7 mouse cellular contexts compared by ENCODE assay signal in genomic region chr6:135167380-135168311, GRCm38 (mm10). TPM values are rescaled to one million over a fixed set of nuclear protein-coding genes. Genes with fewer than 3 reads are reported as not detected.
DNase-seq lines count a peak whose midpoint lies in the region; ATAC-seq and TF ChIP-seq lines count a peak whose summit lies in the region.

No protein-coding gene starts in this region.

- no peaks in the 10 kb centered on the region for H3K9me3 ChIP-seq in embryonic facial prominence, embryonic 14.5 days (ENCODE audit: control insufficient read depth, low read length)
- H3K9me3 ChIP-seq in limb, embryonic 15.5 days = no peaks in the 10 kb centered on the region
- no peaks in the 10 kb centered on the region for H3K9me3 ChIP-seq in midbrain, postnatal 0 days (ENCODE audit: low read length)

- no peaks in the 10 kb centered on the region for H3K36me3 ChIP-seq in embryonic facial prominence, embryonic 14.5 days (ENCODE audit: control insufficient read depth, insufficient read depth, low read length)
- H3K36me3 ChIP-seq in heart, adult 2 months (ENCODE audit: control insufficient read depth, insufficient read depth, low read length) = no peaks in the 10 kb centered on the region
- no peaks in the 10 kb centered on the region for H3K36me3 ChIP-seq in limb, embryonic 15.5 days
- H3K36me3 ChIP-seq in midbrain, postnatal 0 days (ENCODE audit: insufficient read depth, low read length) = no peaks in the 10 kb centered on the region

- peak overlapping the region; percentile 72 for H3K9ac ChIP-seq in embryonic facial prominence, embryonic 14.5 days (ENCODE audit: low read depth, low read length)
- H3K9ac ChIP-seq in heart, adult 2 months (ENCODE audit: low read depth, low read length) = peak overlapping the region; percentile 76
- H3K9ac ChIP-seq in limb, embryonic 15.5 days = peak overlapping the region; percentile 68
- peak overlapping the region; percentile 86 for H3K9ac ChIP-seq in midbrain, postnatal 0 days (replicated peaks; ENCODE audit: low read length, poor library complexity, severe bottlenecking)

- H3K79me2 ChIP-seq in heart, adult 2 months (replicated peaks; ENCODE audit: control insufficient read depth, insufficient read depth, low read length) = no peaks in the 10 kb centered on the region

- H3K4me2 ChIP-seq in embryonic facial prominence, embryonic 14.5 days (ENCODE audit: low read depth, low read length) = peak overlapping the region; percentile 86
- H3K4me2 ChIP-seq in limb, embryonic 15.5 days = peak overlapping the region; percentile 91
- peak overlapping the region; percentile 68 for H3K4me2 ChIP-seq in midbrain, postnatal 0 days (ENCODE audit: low read depth, low read length, poor library complexity, severe bottlenecking)

- no peak for TF ChIP-seq CTCF in heart, adult 2 months (IDR thresholded peaks at IDR 0.05)
- no peak for TF ChIP-seq CTCF in midbrain, postnatal 0 days (IDR thresholded peaks at IDR 0.05)

- intact Hi-C loops in heart, adult 2 months (cut with DNase I) = loop anchor here (2.0 kb wide), 1 partner anchor 19 kb away; no protein-coding TSS in a partner anchor

- TF ChIP-seq POLR2A in heart, adult 2 months (IDR thresholded peaks at IDR 0.05; ENCODE audit: insufficient read depth, low read depth, low read length) = peak; percentile 78

- DNase-seq in brain, adult 2 months (ENCODE audit: low read depth, low spot score) = peak; percentile 85
- DNase-seq in embryonic facial prominence, embryonic 14.5 days (ENCODE audit: low spot score) = peak; percentile 89
- DNase-seq in heart, adult 2 months = peak; percentile 90 to 92
- DNase-seq in kidney, adult 9 months = peak; percentile 93
- peak; percentile 78 for DNase-seq in midbrain, postnatal 0 days (ENCODE audit: low spot score)
- peak; percentile 78 to 87 for DNase-seq in spleen, postnatal 36 days (ENCODE audit: low spot score in 2 of 2)

- peak overlapping the region; percentile 65 for H3K4me3 ChIP-seq in embryonic facial prominence, embryonic 14.5 days (ENCODE audit: low read depth, low read length)
- peak overlapping the region; percentile 69 for H3K4me3 ChIP-seq in heart, adult 2 months
- H3K4me3 ChIP-seq in limb, embryonic 15.5 days = peak overlapping the region; percentile 67
- peak overlapping the region; percentile 45 for H3K4me3 ChIP-seq in midbrain, postnatal 0 days (ENCODE audit: low read depth, low read length)

- 0 out of 2 replicates have a peak, but pooled peaks have one; percentile 14 for TF ChIP-seq EP300 in heart, adult 2 months (IDR thresholded peaks at IDR 0.05; ENCODE audit: insufficient read depth, low read depth, low read length)

- peak overlapping the region; percentile 45; the same call in 1 of the 2 replicates for H3K27ac ChIP-seq in embryonic facial prominence, embryonic 14.5 days (replicated peaks; ENCODE audit: low read depth, low read length)
- H3K27ac ChIP-seq in heart, adult 2 months = peak overlapping the region; percentile 88
- H3K27ac ChIP-seq in limb, embryonic 15.5 days = peak overlapping the region; percentile 79
- peak overlapping the region; percentile 67 for H3K27ac ChIP-seq in midbrain, postnatal 0 days (ENCODE audit: low read depth, low read length)

- ATAC-seq in embryonic facial prominence, embryonic 14.5 days (ENCODE audit: low read depth) = peak; percentile 93
- peak; percentile 90 for ATAC-seq in limb, embryonic 15.5 days (ENCODE audit: insufficient number of reproducible peaks, low FRiP score, low TSS enrichment, low read depth)
- peak; percentile 93 for ATAC-seq in midbrain, postnatal 0 days (ENCODE audit: low FRiP score)

- H3K4me1 ChIP-seq in embryonic facial prominence, embryonic 14.5 days (ENCODE audit: control insufficient read depth, insufficient read depth, low read length) = no peaks in the 10 kb centered on the region
- H3K4me1 ChIP-seq in heart, adult 2 months (ENCODE audit: control insufficient read depth, insufficient read depth, low read length) = peaks cover 1% of the 10 kb centered on the region; the same call in 1 of the 2 replicates
- H3K4me1 ChIP-seq in limb, embryonic 15.5 days = peaks cover 13% of the 10 kb centered on the region; the same call in 1 of the 2 replicates
- 0 out of 2 replicates have a peak, but pooled peaks cover 3% of the 10 kb centered on the region for H3K4me1 ChIP-seq in midbrain, postnatal 0 days (ENCODE audit: insufficient read depth, low read length)

- 5% methylated on average over 37 of the region's 46 CpGs for WGBS in embryonic facial prominence, embryonic 14.5 days
- 6% methylated on average over 46 of the region's 46 CpGs for WGBS in heart, adult 2 months
- 4% methylated on average over 46 of the region's 46 CpGs for WGBS in limb, embryonic 15.5 days
- 6% methylated on average over 43 of the region's 46 CpGs for WGBS in midbrain, postnatal 0 days

- H3K27me3 ChIP-seq in embryonic facial prominence, embryonic 14.5 days (replicated peaks; ENCODE audit: control insufficient read depth, insufficient read depth, low read length) = no peaks in the 10 kb centered on the region
- no peaks in the 10 kb centered on the region for H3K27me3 ChIP-seq in heart, adult 2 months (ENCODE audit: control insufficient read depth, insufficient read depth, low read length)
- no peaks in the 10 kb centered on the region for H3K27me3 ChIP-seq in limb, embryonic 15.5 days
- H3K27me3 ChIP-seq in midbrain, postnatal 0 days (ENCODE audit: insufficient read depth, low read length) = no peaks in the 10 kb centered on the region

RNA-seq across cellular contexts. Expression of gene Fam234b, which starts 30.1 kb away (rescaled TPM):
- 21.0 and 23.7 TPM in 2 replicates for polyA plus RNA-seq in embryonic facial prominence, embryonic 14.5 days (2014; fragmentation: Nextera tagmentation; extraction: Ambion mirVana)
- total RNA-seq in heart, adult 2 months (2021) = 1 to 10 TPM; 6.4 to 9.5 TPM
- 5.8 TPM in 2 replicates for polyA plus RNA-seq in heart, adult 2 months (2012; rRNA removed)
- 23.8 and 26.4 TPM in 2 replicates for polyA plus RNA-seq in limb, embryonic 15.5 days (2015; fragmentation: Nextera tagmentation; extraction: Ambion mirVana)
- 90.5 and 106 TPM in 2 replicates for total RNA-seq in midbrain, postnatal 0 days (2014; rRNA removed)
- polyA plus RNA-seq in midbrain, postnatal 0 days (2015; fragmentation: Nextera tagmentation; extraction: Ambion mirVana) = 114 and 119 TPM in 2 replicates

RNA-seq across cellular contexts. Expression of gene Hebp1, which starts 30.2 kb away (rescaled TPM):
- 7.4 and 12.2 TPM in 2 replicates for polyA plus RNA-seq in embryonic facial prominence, embryonic 14.5 days (2014; fragmentation: Nextera tagmentation; extraction: Ambion mirVana)
- total RNA-seq in heart, adult 2 months (2021) = 10 to 100 TPM; 46.6 to 57.8 TPM
- 11.3 and 14.1 TPM in 2 replicates for polyA plus RNA-seq in heart, adult 2 months (2012; rRNA removed)
- 10.9 and 14.7 TPM in 2 replicates for polyA plus RNA-seq in limb, embryonic 15.5 days (2015; fragmentation: Nextera tagmentation; extraction: Ambion mirVana)
- 8.9 and 10.6 TPM in 2 replicates for total RNA-seq in midbrain, postnatal 0 days (2014; rRNA removed)
- 8.7 and 9.2 TPM in 2 replicates for polyA plus RNA-seq in midbrain, postnatal 0 days (2015; fragmentation: Nextera tagmentation; extraction: Ambion mirVana)

RNA-seq across cellular contexts. Expression of gene Gprc5d, which starts 49.6 kb away (rescaled TPM):
- 0.21 TPM in 1 of 2 replicates, not detected in the other for polyA plus RNA-seq in embryonic facial prominence, embryonic 14.5 days (2014; fragmentation: Nextera tagmentation; extraction: Ambion mirVana)
- not detected for total RNA-seq in heart, adult 2 months (2021)
- polyA plus RNA-seq in heart, adult 2 months (2012; rRNA removed) = not detected in 2 replicates
- 0.17 TPM in 1 of 2 replicates, not detected in the other for polyA plus RNA-seq in limb, embryonic 15.5 days (2015; fragmentation: Nextera tagmentation; extraction: Ambion mirVana)
- not detected in 2 replicates for total RNA-seq in midbrain, postnatal 0 days (2014; rRNA removed)
- 0.27 TPM in 1 of 2 replicates, not detected in the other for polyA plus RNA-seq in midbrain, postnatal 0 days (2015; fragmentation: Nextera tagmentation; extraction: Ambion mirVana)

Comparison
In these comparisons a context has a peak if more than half of its experiments do, and no peak if none do; other contexts are left out.
1. Peak in every context shown above with its lines: DNase-seq, ATAC-seq, H3K4me3 ChIP-seq and H3K27ac ChIP-seq.